Mouse (Mus musculus): ENCODE results near the gene Gimap3.

DNA sequence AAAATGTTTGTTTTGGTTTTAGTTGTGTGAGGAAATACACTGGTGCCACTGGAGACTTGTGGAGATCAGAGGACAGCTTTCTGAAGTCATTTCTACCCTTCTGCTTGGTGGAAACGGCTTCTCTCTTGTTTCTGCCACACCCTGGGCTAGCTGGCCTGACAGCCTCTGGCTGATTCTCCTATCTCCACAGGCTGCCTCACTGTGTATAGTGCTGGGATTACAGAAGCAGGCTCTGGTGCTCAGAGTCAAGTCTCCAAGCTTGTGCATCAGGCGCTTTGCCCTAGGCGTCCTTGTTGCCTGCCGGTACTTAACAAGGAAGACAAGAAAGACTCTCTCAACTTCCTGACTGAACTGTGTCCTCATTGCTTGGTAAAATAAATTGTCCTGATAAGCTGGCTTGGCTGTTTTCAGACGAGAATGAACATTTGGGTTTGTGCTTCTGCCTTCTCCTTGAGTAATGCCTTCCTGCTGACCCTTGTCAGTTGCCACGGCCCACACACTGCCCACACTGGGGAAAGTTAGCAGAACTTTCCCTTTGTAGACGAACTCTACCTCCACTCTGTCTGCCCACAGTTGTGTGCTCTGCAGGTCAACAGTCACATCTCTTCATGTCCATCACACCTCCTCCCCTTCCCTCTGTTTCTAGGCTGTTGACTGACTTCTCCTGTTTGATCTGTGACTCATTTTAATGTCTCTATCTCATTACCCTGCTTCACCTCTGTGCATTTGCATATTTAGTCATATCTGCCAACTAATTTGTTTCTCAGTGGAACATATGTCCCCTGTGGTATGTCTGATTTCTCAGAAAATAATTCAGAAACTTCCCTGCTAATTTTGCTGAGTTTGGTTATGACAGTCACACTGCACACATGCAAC, 23.3 kb downstream of the Gimap3 start:
- peak; percentile 92 for TF ChIP-seq POLR2A (IDR thresholded peaks at IDR 0.05; ENCODE audit: low read depth, low read length)
- no peak for TF ChIP-seq CTCF (IDR thresholded peaks at IDR 0.05; ENCODE audit: extremely low read depth, insufficient read depth, insufficient read length, insufficient replicate concordance)
